Mouse (Mus musculus) heart, adult 18-20 months (tissue): Measurements from ENCODE around the gene Rnf216. TPM values are rescaled to one million over a fixed set of nuclear protein-coding genes. Genes with fewer than 3 reads are reported as not detected.
A peak's percentile ranks its signal among the peaks of the same experiment; 100 is the strongest.

Experiments
- DNase-seq, 2 experiments: peaks; one replicate each; pipeline ENCODE4 v3.0.0; 2021 to 2022; ENCODE audit warnings: mixed read lengths in 1 of 2
- total RNA-seq, 2 experiments: library from RNA; stranded (reverse); gene quantifications; 2 replicates each; pipeline ENCODE4 v1.2.3; 2021

The Rnf216 gene
- total RNA-seq, 2 experiments from 2014 or later = 23.3 to 25.7 TPM

GRCm38 (mm10) chr5:143103231-143103630, 9.6 kb downstream of the Rnf216 start:
- DNase-seq = no peak

- DNase-seq = no peak
These were observed 11.2 kb downstream of the Rnf216 start for GRCm38 (mm10) chr5:143101626-143102025.

GRCm38 (mm10) chr5:143095256-143095655, 17.5 kb downstream of the Rnf216 start:
- DNase-seq = no peak

GRCm38 (mm10) chr5:143092891-143093290, 19.9 kb downstream of the Rnf216 start:
- DNase-seq = no peak

GRCm38 (mm10) chr5:143084898-143085297, 27.9 kb downstream of the Rnf216 start:
- no peak for DNase-seq

GRCm38 (mm10) chr5:143079806-143080205, 33.0 kb downstream of the Rnf216 start:
- no peak for DNase-seq

GRCm38 (mm10) chr5:143076603-143077143, 36.1 kb downstream of the Rnf216 start:
- no peak for DNase-seq

GRCm38 (mm10) chr5:143075987-143076386, 36.8 kb downstream of the Rnf216 start:
- DNase-seq = no peak

GRCm38 (mm10) chr5:143069048-143069447, 43.7 kb downstream of the Rnf216 start:
- DNase-seq = no peak

- no peak for DNase-seq
These were observed 44.4 kb downstream of the Rnf216 start for GRCm38 (mm10) chr5:143068382-143068781.

GRCm38 (mm10) chr5:143066551-143066958, 46.2 kb downstream of the Rnf216 start:
- DNase-seq = peak; percentile 74 to 85

- no peak for DNase-seq
These were observed 46.7 kb downstream of the Rnf216 start for GRCm38 (mm10) chr5:143066096-143066495.

GRCm38 (mm10) chr5:143065230-143065629, 47.6 kb downstream of the Rnf216 start:
- peak; percentile 68 to 73 for DNase-seq

- no peak for DNase-seq
These were observed 50.5 kb downstream of the Rnf216 start for GRCm38 (mm10) chr5:143062251-143062650.

- peak; percentile 55 to 56 for DNase-seq
These were observed 51.3 kb downstream of the Rnf216 start for GRCm38 (mm10) chr5:143061511-143061910.

- no peak for DNase-seq
These were observed 51.9 kb downstream of the Rnf216 start for GRCm38 (mm10) chr5:143060774-143061385.

- DNase-seq = no peak
These were observed 52.8 kb downstream of the Rnf216 start for GRCm38 (mm10) chr5:143059958-143060357.

GRCm38 (mm10) chr5:143059182-143059581, 53.6 kb downstream of the Rnf216 start:
- peak in 1 of 2 experiments; percentile 50 for DNase-seq

GRCm38 (mm10) chr5:143058675-143059074, 54.1 kb downstream of the Rnf216 start:
- DNase-seq = no peak

- DNase-seq = peak; percentile 54 to 73
These were observed 54.6 kb downstream of the Rnf216 start for GRCm38 (mm10) chr5:143058208-143058607.

- DNase-seq = no peak
These were observed 55.0 kb downstream of the Rnf216 start for GRCm38 (mm10) chr5:143057753-143058152.

GRCm38 (mm10) chr5:143056191-143056880, 56.5 kb downstream of the Rnf216 start:
- DNase-seq = peak; percentile 86 to 90

GRCm38 (mm10) chr5:143055501-143056125, 57.2 kb downstream of the Rnf216 start:
- DNase-seq = peak; percentile 61 to 87
